Mouse (Mus musculus): ENCODE data around the gene Cmas. TPM values are rescaled to one million over a fixed set of nuclear protein-coding genes. Genes with fewer than 3 reads are reported as not detected.

Cmas gene
- polyA plus RNA-seq, 1 experiment from 2014 or later: 102 TPM

GRCm38 (mm10) chr6:142769896-142770295, 13.4 kb downstream of the Cmas start:
- 83% methylated on average over 3 of the region's 3 CpGs for WGBS
- Histone ChIP-seq H3K27ac (replicated peaks in 1 of 2; ENCODE audit: control insufficient read depth in 1 of 2, insufficient read depth in 1 of 2, low read depth in 2 of 2, low read length in 2 of 2) (no peak overlapping the region), H3K4me1 (ENCODE audit: control insufficient read depth in 2 of 2, insufficient read depth in 2 of 2, low read length in 2 of 2) (peaks cover 0 to 6% of the 10 kb centered on the region in 2 experiments; a peak in 2 of 4 replicates), H3K9ac (ENCODE audit: low read length) (no peak overlapping the region), H3K4me2 (ENCODE audit: low read length) (no peak overlapping the region), H3K4me3 (ENCODE audit: control insufficient read depth in 1 of 2, insufficient read depth in 1 of 2, low read depth in 1 of 2, low read length in 2 of 2) (no peak overlapping the region), H3K27me3 (ENCODE audit: control insufficient read depth, insufficient read depth, low read length) (no peaks in the 10 kb centered on the region), H3K9me3 (ENCODE audit: control insufficient read depth, low read length) (no peaks in the 10 kb centered on the region), H3K36me3 (ENCODE audit: control insufficient read depth, insufficient read depth, low read length) (peaks cover 100% of the 10 kb centered on the region)
- ATAC-seq (ENCODE audit: insufficient number of reproducible peaks, insufficient read depth, low FRiP score, low read depth): no peak

GRCm38 (mm10) chr6:142771643-142772042, 15.2 kb downstream of the Cmas start:
- H3K27ac ChIP-seq (replicated peaks in 1 of 2; ENCODE audit: control insufficient read depth in 1 of 2, insufficient read depth in 1 of 2, low read depth in 2 of 2, low read length in 2 of 2): no peak overlapping the region
- ATAC-seq (ENCODE audit: insufficient number of reproducible peaks, insufficient read depth, low FRiP score, low read depth): no peak
- H3K9ac ChIP-seq (ENCODE audit: low read length): no peak overlapping the region
- whole genome bisulfite sequencing: 89% methylated on average over 4 of the region's 4 CpGs
- peaks cover 91% of the 10 kb centered on the region for H3K36me3 ChIP-seq (ENCODE audit: control insufficient read depth, insufficient read depth, low read length)
- H3K4me1 ChIP-seq (ENCODE audit: control insufficient read depth in 2 of 2, insufficient read depth in 2 of 2, low read length in 2 of 2): peaks cover 0 to 9% of the 10 kb centered on the region in 2 experiments; a peak in 2 of 4 replicates
- H3K27me3 ChIP-seq (ENCODE audit: control insufficient read depth, insufficient read depth, low read length): no peaks in the 10 kb centered on the region
- no peak overlapping the region for H3K4me2 ChIP-seq (ENCODE audit: low read length)
- no peaks in the 10 kb centered on the region for H3K9me3 ChIP-seq (ENCODE audit: control insufficient read depth, low read length)
- H3K4me3 ChIP-seq (ENCODE audit: control insufficient read depth in 1 of 2, insufficient read depth in 1 of 2, low read depth in 1 of 2, low read length in 2 of 2): no peak overlapping the region

GRCm38 (mm10) chr6:142773566-142773965, 17.1 kb downstream of the Cmas start:
- H3K27me3 ChIP-seq (ENCODE audit: control insufficient read depth, insufficient read depth, low read length): no peaks in the 10 kb centered on the region
- no peak overlapping the region for H3K27ac ChIP-seq (replicated peaks in 1 of 2; ENCODE audit: control insufficient read depth in 1 of 2, insufficient read depth in 1 of 2, low read depth in 2 of 2, low read length in 2 of 2)
- no peak overlapping the region for H3K4me2 ChIP-seq (ENCODE audit: low read length)
- no peaks in the 10 kb centered on the region for H3K9me3 ChIP-seq (ENCODE audit: control insufficient read depth, low read length)
- no peak overlapping the region for H3K9ac ChIP-seq (ENCODE audit: low read length)
- no peak overlapping the region for H3K4me3 ChIP-seq (ENCODE audit: control insufficient read depth in 1 of 2, insufficient read depth in 1 of 2, low read depth in 1 of 2, low read length in 2 of 2)
- no peak for ATAC-seq (ENCODE audit: insufficient number of reproducible peaks, insufficient read depth, low FRiP score, low read depth)
- H3K36me3 ChIP-seq (ENCODE audit: control insufficient read depth, insufficient read depth, low read length): peaks cover 72% of the 10 kb centered on the region
- WGBS: 92% methylated on average over 5 of the region's 5 CpGs
- H3K4me1 ChIP-seq (ENCODE audit: control insufficient read depth in 2 of 2, insufficient read depth in 2 of 2, low read length in 2 of 2): peaks cover 0 to 13% of the 10 kb centered on the region in 2 experiments; a peak in 1 of 4 replicates

GRCm38 (mm10) chr6:142776935-142777334, 20.4 kb downstream of the Cmas start:
- WGBS: 19% methylated on average over 4 of the region's 4 CpGs
- H3K27ac ChIP-seq (replicated peaks in 1 of 2; ENCODE audit: control insufficient read depth in 1 of 2, insufficient read depth in 1 of 2, low read depth in 2 of 2, low read length in 2 of 2): no peak overlapping the region

GRCm38 (mm10) chr6:142779045-142779811, 22.7 kb downstream of the Cmas start:
- Histone ChIP-seq H3K27me3 (ENCODE audit: control insufficient read depth, insufficient read depth, low read length) (no peaks in the 10 kb centered on the region), H3K4me1 (ENCODE audit: control insufficient read depth in 2 of 2, insufficient read depth in 2 of 2, low read length in 2 of 2) (peaks cover 0 to 12% of the 10 kb centered on the region in 2 experiments; a peak in 2 of 4 replicates), H3K27ac (replicated peaks in 1 of 2; ENCODE audit: control insufficient read depth in 1 of 2, insufficient read depth in 1 of 2, low read depth in 2 of 2, low read length in 2 of 2) (no peak overlapping the region), H3K9ac (ENCODE audit: low read length) (no peak overlapping the region), H3K4me2 (ENCODE audit: low read length) (no peak overlapping the region), H3K9me3 (ENCODE audit: control insufficient read depth, low read length) (no peaks in the 10 kb centered on the region), H3K36me3 (ENCODE audit: control insufficient read depth, insufficient read depth, low read length) (peaks cover 15% of the 10 kb centered on the region), H3K4me3 (ENCODE audit: control insufficient read depth in 1 of 2, insufficient read depth in 1 of 2, low read depth in 1 of 2, low read length in 2 of 2) (no peak overlapping the region)
- WGBS: 46% methylated on average over 11 of the region's 11 CpGs
- no peak for ATAC-seq (ENCODE audit: insufficient number of reproducible peaks, insufficient read depth, low FRiP score, low read depth)

More at GRCm38 (mm10) chr6:142776935-142777334, 20.4 kb downstream of the Cmas start:
- H3K4me1 ChIP-seq (ENCODE audit: control insufficient read depth in 2 of 2, insufficient read depth in 2 of 2, low read length in 2 of 2): peaks cover 0 to 12% of the 10 kb centered on the region in 2 experiments; a peak in 2 of 4 replicates
- no peak overlapping the region for H3K4me2 ChIP-seq (ENCODE audit: low read length)
- H3K36me3 ChIP-seq (ENCODE audit: control insufficient read depth, insufficient read depth, low read length): peaks cover 38% of the 10 kb centered on the region
- H3K27me3 ChIP-seq (ENCODE audit: control insufficient read depth, insufficient read depth, low read length): no peaks in the 10 kb centered on the region
- no peak for ATAC-seq (ENCODE audit: insufficient number of reproducible peaks, insufficient read depth, low FRiP score, low read depth)
- no peak overlapping the region for H3K9ac ChIP-seq (ENCODE audit: low read length)
- no peak overlapping the region for H3K4me3 ChIP-seq (ENCODE audit: control insufficient read depth in 1 of 2, insufficient read depth in 1 of 2, low read depth in 1 of 2, low read length in 2 of 2)
- H3K9me3 ChIP-seq (ENCODE audit: control insufficient read depth, low read length): no peaks in the 10 kb centered on the region

- peaks cover 0 to 12% of the 10 kb centered on the region in 2 experiments; a peak in 2 of 4 replicates for H3K4me1 ChIP-seq (ENCODE audit: control insufficient read depth in 2 of 2, insufficient read depth in 2 of 2, low read length in 2 of 2)
- H3K4me3 ChIP-seq (ENCODE audit: control insufficient read depth in 1 of 2, insufficient read depth in 1 of 2, low read depth in 1 of 2, low read length in 2 of 2): no peak overlapping the region
- H3K27me3 ChIP-seq (ENCODE audit: control insufficient read depth, insufficient read depth, low read length): no peaks in the 10 kb centered on the region
- no peak overlapping the region for H3K27ac ChIP-seq (replicated peaks in 1 of 2; ENCODE audit: control insufficient read depth in 1 of 2, insufficient read depth in 1 of 2, low read depth in 2 of 2, low read length in 2 of 2)
- H3K4me2 ChIP-seq (ENCODE audit: low read length): no peak overlapping the region
- H3K36me3 ChIP-seq (ENCODE audit: control insufficient read depth, insufficient read depth, low read length): peaks cover 8% of the 10 kb centered on the region
- WGBS: 69% methylated on average over 14 of the region's 14 CpGs
- no peak overlapping the region for H3K9ac ChIP-seq (ENCODE audit: low read length)
- H3K9me3 ChIP-seq (ENCODE audit: control insufficient read depth, low read length): no peaks in the 10 kb centered on the region
- ATAC-seq (ENCODE audit: insufficient number of reproducible peaks, insufficient read depth, low FRiP score, low read depth): no peak
Measured at GRCm38 (mm10) chr6:142779812-142780573, 23.5 kb downstream of the Cmas start.

- H3K9ac ChIP-seq (ENCODE audit: low read length): no peak overlapping the region
- 79% methylated on average over 4 of the region's 4 CpGs for WGBS
- no peaks in the 10 kb centered on the region for H3K27me3 ChIP-seq (ENCODE audit: control insufficient read depth, insufficient read depth, low read length)
- no peak overlapping the region for H3K4me3 ChIP-seq (ENCODE audit: control insufficient read depth in 1 of 2, insufficient read depth in 1 of 2, low read depth in 1 of 2, low read length in 2 of 2)
- no peak for ATAC-seq (ENCODE audit: insufficient number of reproducible peaks, insufficient read depth, low FRiP score, low read depth)
- H3K9me3 ChIP-seq (ENCODE audit: control insufficient read depth, low read length): no peaks in the 10 kb centered on the region
- no peak overlapping the region for H3K4me2 ChIP-seq (ENCODE audit: low read length)
- no peak overlapping the region for H3K27ac ChIP-seq (replicated peaks in 1 of 2; ENCODE audit: control insufficient read depth in 1 of 2, insufficient read depth in 1 of 2, low read depth in 2 of 2, low read length in 2 of 2)
- H3K4me1 ChIP-seq (ENCODE audit: control insufficient read depth in 2 of 2, insufficient read depth in 2 of 2, low read length in 2 of 2): peaks cover 0 to 12% of the 10 kb centered on the region in 2 experiments; a peak in 2 of 4 replicates
- H3K36me3 ChIP-seq (ENCODE audit: control insufficient read depth, insufficient read depth, low read length): 0 out of 2 replicates have a peak, but pooled peaks cover 1% of the 10 kb centered on the region
Measured at GRCm38 (mm10) chr6:142780574-142781033, 24.1 kb downstream of the Cmas start.

All from heart, embryonic 14.5 days (tissue).